Mouse (Mus musculus) yolk sac, embryonic 10.5 days (tissue): ENCODE data around the gene Ints14.
A peak's percentile ranks its signal among the peaks of the same experiment; 100 is the strongest.
"Not testable (repeated sequence)": the region's sequence is repeated elsewhere in the genome, so short reads cannot be mapped to it uniquely, and the experiment has no call there.

ENCODE experiments used
- DNase-seq: peaks from one replicate; pipeline ENCODE4 v3.0.0-alpha.2; 2017; ENCODE audit warnings: low spot score

The Ints14 gene

GRCm38 (mm10) chr9:65019146-65019545 is 58.4 kb downstream of the Ints14 start:
- no peak for DNase-seq

- no peak for DNase-seq
Observed at GRCm38 (mm10) chr9:65020128-65020527, 59.4 kb downstream of the Ints14 start.

GRCm38 (mm10) chr9:65020991-65021886 is 60.5 kb downstream of the Ints14 start, which contains the start of gene Hacd3:
Hacd3 (minus strand) TSS chr9:65021693.
- peak; percentile 94 for DNase-seq

- no peak for DNase-seq
Observed at GRCm38 (mm10) chr9:65021887-65022579, 61.3 kb downstream of the Ints14 start.

- DNase-seq: no peak
Observed at GRCm38 (mm10) chr9:65022580-65023135, 62.0 kb downstream of the Ints14 start.

- DNase-seq: no peak
Observed at GRCm38 (mm10) chr9:65023447-65023846, 62.7 kb downstream of the Ints14 start.

- DNase-seq: no peak
Observed at GRCm38 (mm10) chr9:65027241-65027640, 66.5 kb downstream of the Ints14 start.

- DNase-seq: no peak
Observed at GRCm38 (mm10) chr9:65028313-65028712, 67.6 kb downstream of the Ints14 start.

- DNase-seq: not testable (repeated sequence)
Observed at GRCm38 (mm10) chr9:65031355-65031754, 70.7 kb downstream of the Ints14 start.

- DNase-seq: no peak
Observed at GRCm38 (mm10) chr9:65031894-65032268, 71.2 kb downstream of the Ints14 start.

GRCm38 (mm10) chr9:65032269-65033108 is 71.8 kb downstream of the Ints14 start, which contains the start of gene Dpp8:
Dpp8 (plus strand) TSS chr9:65032414.
- peak; percentile 94 for DNase-seq

- DNase-seq: no peak
Observed at GRCm38 (mm10) chr9:65036456-65036855, 75.8 kb downstream of the Ints14 start.
